Mouse (Mus musculus) lung, embryonic 15.5 days (tissue): ENCODE data around the gene Gm4756. TPM values are rescaled to one million over a fixed set of nuclear protein-coding genes. Genes with fewer than 3 reads are reported as not detected.
A peak's percentile ranks its signal among the peaks of the same experiment; 100 is the strongest.
"Not testable (repeated sequence)": the region's sequence is repeated elsewhere in the genome, so short reads cannot be mapped to it uniquely, and the experiment has no call there.

Experiments used
- ATAC-seq: fragments of 200-750 bp; cut with Nextera tagmentation; 2 replicates; pipeline ENCODE4 v1.8.0; 2017; ENCODE audit warnings: moderate number of reproducible peaks, borderline replicate concordance; ENCODE audit not compliant: low FRiP score, low TSS enrichment; ENCODE audit errors: extremely low read depth
- H3K27ac ChIP-seq: fragments of 300-500 bp; sonication (generic); 2 replicates; pipeline ENCODE4 v1.5.1; 2015; ENCODE audit warnings: moderate library complexity, mild to moderate bottlenecking, inconsistent platforms
- H3K27me3 ChIP-seq: fragments of 300-500 bp; sonication (generic); 2 replicates; pipeline ENCODE4 v1.6.1; 2015; ENCODE audit warnings: inconsistent platforms
- H3K36me3 ChIP-seq: fragments of 300-500 bp; sonication (generic); 2 replicates; pipeline ENCODE4 v1.6.1; 2015; ENCODE audit warnings: inconsistent platforms
- H3K4me1 ChIP-seq: fragments of 300-500 bp; sonication (generic); 2 replicates; pipeline ENCODE4 v1.6.1; 2015; ENCODE audit warnings: inconsistent platforms
- H3K4me2 ChIP-seq: fragments of 300-500 bp; sonication (generic); 2 replicates; pipeline ENCODE4 v1.6.1; 2015; ENCODE audit warnings: inconsistent platforms, mild to moderate bottlenecking, moderate library complexity
- H3K4me3 ChIP-seq: fragments of 300-500 bp; sonication (generic); 2 replicates; pipeline ENCODE4 v1.5.1; 2015; ENCODE audit warnings: mild to moderate bottlenecking, inconsistent platforms
- H3K9ac ChIP-seq: fragments of 300-500 bp; sonication (generic); 2 replicates; pipeline ENCODE4 v1.6.1; 2015; ENCODE audit warnings: inconsistent platforms
- H3K9me3 ChIP-seq: fragments of 300-500 bp; sonication (generic); 2 replicates; pipeline ENCODE4 v1.6.1; 2016; ENCODE audit warnings: inconsistent platforms
- WGBS: fragments of 180-500 bp; shearing (Covaris S2); methylation state at CpG from one replicate; pipeline ENCODE4 v1.1.7; 2015; 5-methylcytosine and 5-hydroxymethylcytosine counted together
- polyA plus RNA-seq: library from polyadenylated mRNA; unstranded; fragments of >200 nt; fragmentation: Nextera tagmentation; extraction: Ambion mirVana; gene quantifications from 2 replicates; pipeline ENCODE4 v1.2.1, GENCODE M21; 2015

The Gm4756 gene
- polyA plus RNA-seq, 1 experiment from 2014 or later, result not detected

DNA sequence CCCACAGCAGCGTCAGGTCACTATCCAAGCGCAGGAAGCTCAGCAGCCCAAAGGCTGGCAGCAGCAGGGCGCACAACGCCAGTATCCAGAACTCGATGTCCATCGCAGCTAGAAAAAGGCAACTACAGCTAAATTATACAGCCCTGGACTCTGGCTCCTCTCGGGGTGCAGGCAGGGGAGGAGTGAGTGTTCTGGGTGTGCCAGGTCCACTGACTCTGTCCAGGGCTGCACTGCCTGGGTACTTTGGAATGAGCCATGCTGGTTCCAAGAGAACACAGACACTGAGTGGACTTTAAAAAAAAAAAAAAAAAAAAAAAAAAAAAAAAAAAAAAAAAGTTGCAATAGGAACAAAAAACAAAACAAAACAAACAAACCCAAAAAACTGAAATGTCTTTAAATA, 20.7 kb downstream of the Gm4756 start:
- no peaks in the 10 kb centered on the region for H3K27me3 ChIP-seq
- H3K27ac ChIP-seq, result no peak overlapping the region
- no peak overlapping the region for H3K9ac ChIP-seq
- H3K36me3 ChIP-seq, result no peaks in the 10 kb centered on the region
- H3K9me3 ChIP-seq, result no peaks in the 10 kb centered on the region
- no peak overlapping the region for H3K4me2 ChIP-seq
- H3K4me1 ChIP-seq, result no peaks in the 10 kb centered on the region
- no peak for ATAC-seq
- H3K4me3 ChIP-seq, result no peak overlapping the region
- WGBS, result 90% methylated on average over 7 of the region's 7 CpGs

DNA sequence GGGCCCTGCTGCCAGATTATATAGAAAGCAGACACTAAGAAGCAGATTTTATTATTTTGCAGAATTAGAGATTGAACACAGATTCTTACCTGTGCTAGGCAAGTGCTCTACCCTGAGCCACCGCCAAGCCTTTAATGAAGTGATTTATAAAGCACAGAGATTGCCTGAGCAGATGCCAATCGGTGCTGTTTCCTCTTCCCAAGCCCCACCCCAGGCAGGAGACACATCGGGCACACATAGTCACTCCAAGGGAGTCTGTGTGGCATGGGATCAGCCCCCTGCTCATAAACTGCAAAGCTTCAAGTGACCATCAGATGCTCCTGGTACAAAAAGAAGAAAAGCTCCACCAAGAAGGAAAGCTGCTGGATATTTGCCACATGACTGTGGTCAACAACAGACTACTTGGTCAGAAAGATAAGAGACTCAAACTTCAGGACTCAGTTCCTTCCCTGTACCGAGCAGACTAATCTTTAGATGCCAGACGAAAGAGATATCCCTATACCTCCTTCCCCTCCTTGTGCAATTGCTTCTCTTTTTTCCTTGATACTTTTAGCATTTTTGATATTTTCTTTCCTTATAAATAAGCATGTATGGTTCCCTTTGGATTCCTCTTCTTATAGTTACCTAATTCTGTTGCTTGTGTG, 26.5 kb downstream of the Gm4756 start:
- WGBS, result 64% methylated on average over 5 of the region's 5 CpGs
- Histone ChIP-seq H3K27ac (no peak overlapping the region), H3K4me1 (no peaks in the 10 kb centered on the region), H3K9me3 (no peaks in the 10 kb centered on the region), H3K27me3 (no peaks in the 10 kb centered on the region), H3K9ac (no peak overlapping the region), H3K36me3 (no peaks in the 10 kb centered on the region), H3K4me3 (no peak overlapping the region), H3K4me2 (no peak overlapping the region)
- no peak for ATAC-seq

DNA sequence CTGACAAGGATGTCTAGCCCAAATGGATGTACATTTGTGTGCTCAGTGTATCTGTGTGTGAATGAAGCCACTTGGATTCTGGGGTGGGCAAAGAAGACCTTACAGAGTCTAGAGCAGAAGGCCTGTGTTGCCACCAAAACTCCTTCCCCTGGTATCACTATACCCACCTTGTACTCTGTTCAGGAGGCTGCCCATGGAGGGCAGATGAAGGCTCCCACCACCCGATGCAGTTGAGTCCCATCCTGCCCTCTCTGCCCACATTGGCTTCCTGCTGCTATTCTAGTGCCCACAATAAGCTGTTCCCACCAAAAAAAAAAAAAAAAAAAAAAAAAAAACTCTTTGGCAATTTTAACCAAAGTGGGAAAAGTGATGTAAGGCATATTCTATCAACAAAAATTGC, 28.0 kb downstream of the Gm4756 start:
- no peaks in the 10 kb centered on the region for H3K9me3 ChIP-seq
- H3K36me3 ChIP-seq, result no peaks in the 10 kb centered on the region
- 90% methylated on average over 1 of the region's 1 CpGs for WGBS
- no peak overlapping the region for H3K4me3 ChIP-seq
- no peaks in the 10 kb centered on the region for H3K4me1 ChIP-seq
- H3K4me2 ChIP-seq, result no peak overlapping the region
- H3K27ac ChIP-seq, result no peak overlapping the region
- no peaks in the 10 kb centered on the region for H3K27me3 ChIP-seq
- no peak for ATAC-seq
- no peak overlapping the region for H3K9ac ChIP-seq

DNA sequence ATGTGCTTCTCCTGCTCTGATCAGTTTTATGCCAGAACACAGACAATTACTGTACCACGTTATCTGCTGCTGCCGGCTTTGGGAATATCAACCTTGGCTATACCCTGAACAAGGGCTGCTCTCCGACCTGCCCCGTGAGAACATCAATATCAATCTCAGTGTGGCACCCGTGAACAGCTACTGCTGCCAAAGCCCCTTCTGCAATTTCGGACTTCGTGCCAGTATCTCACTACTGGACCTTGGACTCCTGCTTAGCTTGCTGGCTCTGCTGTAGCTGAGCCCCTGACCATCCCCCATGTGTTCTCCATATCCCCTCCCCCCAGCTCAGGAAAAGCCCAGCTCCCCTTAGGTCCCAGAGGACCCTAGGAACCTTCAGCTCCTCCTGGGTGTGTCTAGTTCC, 28.6 kb downstream of the Gm4756 start:
- WGBS, result 87% methylated on average over 7 of the region's 7 CpGs
- Histone ChIP-seq H3K4me2 (no peak overlapping the region), H3K9ac (no peak overlapping the region), H3K27me3 (no peaks in the 10 kb centered on the region), H3K4me1 (no peaks in the 10 kb centered on the region), H3K27ac (no peak overlapping the region), H3K4me3 (no peak overlapping the region), H3K9me3 (no peaks in the 10 kb centered on the region), H3K36me3 (no peaks in the 10 kb centered on the region)
- no peak for ATAC-seq

DNA sequence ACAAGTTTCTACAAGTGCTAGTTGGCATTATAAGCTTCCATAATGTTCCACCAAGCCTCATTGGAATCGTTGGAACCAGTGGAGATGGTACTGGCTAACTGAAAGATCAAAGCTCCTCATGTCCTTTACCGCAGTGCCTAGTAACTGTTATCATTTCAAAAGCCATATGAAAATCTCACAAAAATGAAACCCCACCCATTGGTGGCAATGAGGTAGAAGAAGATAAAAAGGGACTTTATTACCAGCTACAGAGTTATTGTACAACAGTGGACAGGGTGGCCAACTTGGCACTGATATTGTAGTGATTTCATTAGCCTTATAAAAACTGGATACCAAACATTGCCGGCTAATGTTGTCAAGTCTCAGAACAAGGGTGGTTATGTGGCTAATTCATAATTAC, 37.4 kb downstream of the Gm4756 start:
- no peaks in the 10 kb centered on the region for H3K36me3 ChIP-seq
- no peak overlapping the region for H3K27ac ChIP-seq
- H3K9me3 ChIP-seq, result no peaks in the 10 kb centered on the region
- H3K4me1 ChIP-seq, result no peaks in the 10 kb centered on the region
- no peak overlapping the region for H3K4me3 ChIP-seq
- 81% methylated on average over 3 of the region's 3 CpGs for WGBS
- H3K4me2 ChIP-seq, result no peak overlapping the region
- H3K9ac ChIP-seq, result no peak overlapping the region
- no peaks in the 10 kb centered on the region for H3K27me3 ChIP-seq
- no peak for ATAC-seq

DNA sequence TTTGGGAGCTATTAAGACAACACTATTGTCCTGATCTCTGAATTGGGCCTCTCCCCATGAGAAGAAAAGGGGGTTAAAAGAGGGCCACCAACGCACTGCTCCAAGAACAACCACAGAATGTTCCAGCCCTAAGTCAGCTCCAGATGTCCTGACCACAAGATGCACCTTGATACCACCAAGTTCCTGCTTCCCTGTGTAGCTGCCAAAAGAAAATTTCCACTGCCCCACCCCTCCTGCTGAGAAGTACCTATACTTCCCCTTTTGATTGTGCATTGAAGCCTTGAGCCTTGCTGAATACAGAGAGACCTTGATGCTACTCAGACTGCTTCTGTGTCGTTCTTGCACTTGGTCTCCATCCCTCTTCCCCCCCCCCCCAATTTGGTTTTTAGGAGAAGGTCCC, 50.7 kb downstream of the Gm4756 start:
- H3K27me3 ChIP-seq, H3K4me1 ChIP-seq, H3K4me2 ChIP-seq, ATAC-seq, H3K4me3 ChIP-seq, H3K27ac ChIP-seq, H3K9me3 ChIP-seq, H3K9ac ChIP-seq, H3K36me3 ChIP-seq: not testable (repeated sequence)
- WGBS, result 75% methylated on average over 2 of the region's 2 CpGs

DNA sequence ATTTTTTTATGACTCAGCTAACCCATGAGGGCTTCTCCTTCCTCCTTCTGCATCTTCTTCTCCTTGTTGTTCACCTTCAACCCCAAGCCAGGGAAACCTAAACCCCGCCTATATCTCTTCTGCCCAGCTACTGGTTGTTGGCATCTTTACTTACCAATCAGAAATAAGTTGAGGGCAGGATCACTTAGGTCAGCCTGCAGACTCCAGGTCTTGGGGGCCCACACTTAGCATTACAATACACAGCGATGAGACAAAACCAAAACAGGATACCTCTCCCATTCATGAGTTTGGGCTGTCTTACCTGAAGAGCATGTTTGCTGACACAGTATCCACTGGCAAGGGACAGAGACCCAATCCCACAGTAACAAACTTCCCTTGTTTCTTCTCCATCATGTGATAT, 55.5 kb downstream of the Gm4756 start:
- Histone ChIP-seq H3K4me3 (no peak overlapping the region), H3K36me3 (no peaks in the 10 kb centered on the region), H3K9ac (no peak overlapping the region), H3K27ac (no peak overlapping the region), H3K9me3 (no peaks in the 10 kb centered on the region), H3K27me3 (no peaks in the 10 kb centered on the region), H3K4me1 (no peaks in the 10 kb centered on the region), H3K4me2 (no peak overlapping the region)
- no peak for ATAC-seq
- 65% methylated on average over 2 of the region's 2 CpGs for WGBS

DNA sequence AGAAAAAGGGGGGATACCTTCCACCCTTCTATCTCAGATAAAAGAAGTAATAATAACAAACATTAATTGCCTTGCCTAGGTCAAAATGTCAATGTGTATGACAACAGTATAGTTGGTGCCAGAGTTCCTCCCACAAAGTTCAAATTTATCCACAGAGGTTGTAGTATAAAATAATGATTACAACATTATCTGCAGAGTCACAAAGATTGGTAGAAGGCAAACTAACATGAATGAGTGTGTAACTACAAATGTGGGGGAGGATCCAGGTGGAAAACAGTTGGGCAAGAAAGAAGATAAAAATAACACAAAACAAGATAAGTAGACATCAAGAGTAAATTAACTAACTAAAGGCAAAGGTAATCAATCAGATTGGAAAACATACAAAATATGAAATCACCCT, 56.5 kb downstream of the Gm4756 start:
- H3K9me3 ChIP-seq, result no peaks in the 10 kb centered on the region
- H3K27ac ChIP-seq, result no peak overlapping the region
- H3K27me3 ChIP-seq, result no peaks in the 10 kb centered on the region
- H3K4me2 ChIP-seq, result no peak overlapping the region
- ATAC-seq, result no peak
- no peaks in the 10 kb centered on the region for H3K36me3 ChIP-seq
- H3K4me1 ChIP-seq, result no peaks in the 10 kb centered on the region
- H3K9ac ChIP-seq, result no peak overlapping the region
- no peak overlapping the region for H3K4me3 ChIP-seq

DNA sequence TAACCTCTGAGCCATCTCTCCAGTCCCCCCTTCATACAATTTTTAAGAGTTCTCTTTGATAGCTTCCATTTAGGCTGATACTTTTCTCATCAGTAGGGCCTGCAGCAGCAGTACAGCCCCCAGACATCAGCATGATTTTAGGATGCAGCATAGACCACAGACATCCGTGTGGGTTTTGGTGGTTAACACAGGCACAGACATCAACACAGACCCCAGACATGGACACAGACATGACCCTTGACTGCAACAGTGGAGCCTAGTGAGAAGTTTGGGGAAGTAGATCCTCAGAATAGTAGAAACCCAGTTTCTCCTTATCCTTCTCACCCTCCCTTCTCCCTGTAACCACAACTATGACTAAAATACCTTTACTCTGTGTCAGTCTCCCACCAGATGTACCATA, 64.1 kb downstream of the Gm4756 start:
- Histone ChIP-seq H3K4me1 (no peaks in the 10 kb centered on the region), H3K4me3 (no peak overlapping the region), H3K9me3 (no peaks in the 10 kb centered on the region), H3K36me3 (no peaks in the 10 kb centered on the region), H3K27ac (no peak overlapping the region), H3K4me2 (no peak overlapping the region), H3K9ac (no peak overlapping the region), H3K27me3 (no peaks in the 10 kb centered on the region)
- WGBS, result 87% methylated on average over 1 of the region's 1 CpGs
- ATAC-seq, result no peak

DNA sequence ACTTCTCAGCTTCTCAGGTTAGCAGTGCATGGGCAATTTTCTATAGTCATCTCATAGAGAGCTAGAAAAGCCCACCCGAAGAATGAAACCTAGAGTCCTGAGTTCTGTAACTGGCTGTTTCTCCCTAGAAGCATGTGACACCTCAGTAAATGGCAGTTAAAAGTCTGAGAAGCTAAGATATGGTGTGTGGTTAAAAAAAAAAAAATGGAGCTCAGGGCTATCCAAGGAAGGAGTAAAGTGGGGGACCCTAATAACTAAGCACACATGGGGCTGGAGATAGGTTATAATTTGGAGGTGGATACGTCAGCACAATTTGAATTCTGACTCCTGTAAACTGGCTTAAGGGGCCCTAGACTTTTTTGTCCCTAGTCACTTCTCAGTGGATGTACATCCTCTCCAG, 66.4 kb downstream of the Gm4756 start:
- Histone ChIP-seq H3K4me1 (no peaks in the 10 kb centered on the region), H3K9me3 (no peaks in the 10 kb centered on the region), H3K27ac (no peak overlapping the region), H3K4me3 (no peak overlapping the region), H3K4me2 (no peak overlapping the region), H3K36me3 (no peaks in the 10 kb centered on the region), H3K9ac (no peak overlapping the region), H3K27me3 (no peaks in the 10 kb centered on the region)
- 91% methylated on average over 2 of the region's 2 CpGs for WGBS
- no peak for ATAC-seq

DNA sequence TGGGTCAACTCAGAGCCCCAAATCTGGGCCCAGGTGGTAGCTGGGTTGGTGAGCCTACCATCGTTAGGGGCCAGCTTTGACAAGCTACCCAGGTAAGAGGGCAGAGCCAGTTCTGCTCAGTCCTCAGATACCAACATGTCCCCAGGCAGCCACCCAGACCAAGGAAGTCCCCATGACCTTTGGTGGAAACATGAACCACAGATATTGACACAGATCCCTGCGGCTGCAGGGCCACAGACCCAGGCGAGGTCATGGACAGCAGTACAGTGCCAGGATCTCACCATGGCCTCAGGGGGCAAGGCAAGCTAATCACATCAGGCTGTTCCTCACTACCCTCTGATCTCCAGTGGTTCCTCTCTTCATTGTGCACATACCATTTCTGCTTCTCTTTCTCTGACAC, 67.4 kb downstream of the Gm4756 start:
- H3K27ac ChIP-seq, result no peak overlapping the region
- H3K4me3 ChIP-seq, result no peak overlapping the region
- ATAC-seq, result no peak
- H3K4me2 ChIP-seq, result no peak overlapping the region
- no peaks in the 10 kb centered on the region for H3K27me3 ChIP-seq
- WGBS, result 93% methylated on average over 3 of the region's 3 CpGs
- no peaks in the 10 kb centered on the region for H3K9me3 ChIP-seq
- no peak overlapping the region for H3K9ac ChIP-seq
- H3K4me1 ChIP-seq, result no peaks in the 10 kb centered on the region
- H3K36me3 ChIP-seq, result no peaks in the 10 kb centered on the region

DNA sequence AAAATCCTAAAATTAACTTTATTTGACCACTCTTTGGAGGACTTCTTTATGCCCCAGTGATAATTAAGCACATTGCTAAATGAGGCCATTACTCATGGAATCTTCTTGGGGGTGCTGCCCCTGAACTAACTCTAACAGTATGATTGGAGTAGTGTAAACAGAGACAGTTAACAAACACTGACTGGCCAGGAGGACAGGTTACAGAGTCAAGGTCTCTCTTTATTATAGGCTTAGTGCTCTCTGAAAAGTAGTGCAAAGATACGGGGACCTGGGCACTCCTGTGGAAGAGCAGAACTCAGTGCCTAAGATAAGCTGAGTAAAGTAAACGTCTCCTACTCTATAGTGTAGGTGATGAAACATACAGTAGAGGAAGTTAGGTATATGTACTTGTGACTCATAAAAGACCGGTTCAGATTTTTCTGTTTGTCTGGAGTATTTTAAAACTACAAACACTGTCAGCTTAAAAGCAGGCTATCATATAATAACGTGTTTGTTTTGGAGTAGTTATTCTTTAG, 85.1 kb downstream of the Gm4756 start:
- no peak for ATAC-seq
- no peak overlapping the region for H3K9ac ChIP-seq
- H3K36me3 ChIP-seq, result no peaks in the 10 kb centered on the region
- H3K4me2 ChIP-seq, result no peak overlapping the region
- no peaks in the 10 kb centered on the region for H3K9me3 ChIP-seq
- H3K4me1 ChIP-seq, result no peaks in the 10 kb centered on the region
- no peak overlapping the region for H3K27ac ChIP-seq
- no peaks in the 10 kb centered on the region for H3K27me3 ChIP-seq
- 59% methylated on average over 4 of the region's 4 CpGs for WGBS
- H3K4me3 ChIP-seq, result no peak overlapping the region

DNA sequence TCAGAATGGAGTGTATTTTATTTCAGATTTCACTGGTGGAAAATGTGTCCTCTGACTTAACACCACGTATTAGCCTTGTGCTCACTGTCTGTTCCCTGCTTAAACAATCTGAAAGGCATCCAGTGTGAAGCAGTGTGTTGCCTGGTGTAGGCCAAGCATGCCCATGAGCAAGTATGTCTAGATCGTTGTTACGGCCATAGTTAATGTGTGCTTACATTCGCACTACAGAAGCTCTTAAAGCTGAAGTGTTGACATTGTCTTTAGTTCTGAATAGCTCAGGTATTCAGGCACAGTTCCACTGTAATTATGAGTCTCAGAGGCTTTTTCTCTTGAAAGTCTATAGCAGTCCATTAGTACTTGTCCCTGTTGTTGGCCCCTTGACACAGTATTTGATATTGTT, 95.1 kb downstream of the Gm4756 start:
- WGBS, result 45% methylated on average over 4 of the region's 4 CpGs
- no peaks in the 10 kb centered on the region for H3K36me3 ChIP-seq
- peak; percentile 59; the same call in 1 of the 2 replicates for ATAC-seq
- no peak overlapping the region for H3K4me3 ChIP-seq
- no peaks in the 10 kb centered on the region for H3K9me3 ChIP-seq
- H3K27ac ChIP-seq, result no peak overlapping the region
- H3K4me2 ChIP-seq, result no peak overlapping the region
- no peak overlapping the region for H3K9ac ChIP-seq
- H3K4me1 ChIP-seq, result 0 out of 2 replicates have a peak, but pooled peaks cover 3% of the 10 kb centered on the region
- H3K27me3 ChIP-seq, result peaks cover 8% of the 10 kb centered on the region; the same call in 1 of the 2 replicates
